Mouse (Mus musculus) embryonic facial prominence, embryonic 13.5 days (tissue): ENCODE results near the gene Rbm4b. TPM values are rescaled to one million over a fixed set of nuclear protein-coding genes. Genes with fewer than 3 reads are reported as not detected.

Experiments
- ATAC-seq: fragments of 200-750 bp; cut with Nextera tagmentation; 2 replicates; pipeline ENCODE4 v1.8.0; 2017; ENCODE audit warnings: low read depth; ENCODE audit not compliant: insufficient number of reproducible peaks, insufficient read depth, low FRiP score, low TSS enrichment
- H3K27ac ChIP-seq: fragments of 300-500 bp; sonication (generic); 2 replicates; pipeline ENCODE4 v1.5.1; 2015; ENCODE audit warnings: moderate library complexity, mild to moderate bottlenecking, inconsistent platforms
- H3K27me3 ChIP-seq: fragments of 300-500 bp; sonication (generic); 2 replicates; pipeline ENCODE4 v1.6.1; 2015; ENCODE audit warnings: mild to moderate bottlenecking, inconsistent platforms
- H3K36me3 ChIP-seq: fragments of 300-500 bp; sonication (generic); 2 replicates; pipeline ENCODE4 v1.6.1; 2015; ENCODE audit warnings: mild to moderate bottlenecking, inconsistent platforms
- H3K4me1 ChIP-seq: fragments of 300-500 bp; sonication (generic); 2 replicates; pipeline ENCODE4 v1.6.1; 2015; ENCODE audit warnings: inconsistent platforms
- H3K4me2 ChIP-seq: fragments of 300-500 bp; sonication (generic); 2 replicates; pipeline ENCODE4 v1.6.1; 2015; ENCODE audit warnings: moderate library complexity, mild to moderate bottlenecking, inconsistent platforms
- H3K4me3 ChIP-seq: fragments of 300-500 bp; sonication (generic); 2 replicates; pipeline ENCODE4 v1.5.1; 2015; ENCODE audit warnings: mild to moderate bottlenecking, inconsistent platforms
- H3K9ac ChIP-seq: fragments of 300-500 bp; sonication (generic); 2 replicates; pipeline ENCODE4 v1.6.1; 2015; ENCODE audit warnings: mild to moderate bottlenecking, inconsistent platforms
- H3K9me3 ChIP-seq: fragments of 300-500 bp; sonication (generic); 2 replicates; pipeline ENCODE4 v1.6.1; 2016; ENCODE audit warnings: inconsistent platforms
- WGBS: fragments of 180-500 bp; shearing (Covaris S2); methylation state at CpG from one replicate; pipeline ENCODE4 v1.1.7; 2015; ENCODE audit warnings: mixed read lengths; 5-methylcytosine and 5-hydroxymethylcytosine counted together
- polyA plus RNA-seq: library from polyadenylated mRNA; unstranded; fragments of >200 nt; fragmentation: Nextera tagmentation; extraction: Ambion mirVana; gene quantifications from 2 replicates; pipeline ENCODE4 v1.2.1, GENCODE M21; 2015

The Rbm4b gene
- 107 and 114 TPM in 2 replicates for polyA plus RNA-seq

- no peaks in the 10 kb centered on the region for H3K27me3 ChIP-seq
- peak; percentile 97 for ATAC-seq
- H3K27ac ChIP-seq = peak within 1 kb of the TSS; percentile 97
- peak within 1 kb of the TSS; percentile 85 for H3K9ac ChIP-seq
- peaks cover 15% of the 10 kb centered on the region for H3K4me1 ChIP-seq
- H3K4me2 ChIP-seq = peak within 1 kb of the TSS; percentile 79
- under 1% methylated on average over 62 of the region's 65 CpGs for WGBS
- H3K36me3 ChIP-seq = peaks cover 18% of the 10 kb centered on the region
- H3K4me3 ChIP-seq = peak within 1 kb of the TSS; percentile 67
- H3K9me3 ChIP-seq = no peaks in the 10 kb centered on the region
Measured at GRCm38 (mm10) chr19:4756193-4756911, at the start of gene Rbm4b. TSS of gene Rbm4b (plus strand) at chr19:4756497.

GRCm38 (mm10) chr19:4708765-4709164 is 47.5 kb upstream of the Rbm4b start:
- ATAC-seq = no peak
- H3K27ac ChIP-seq = no peak overlapping the region
- H3K36me3 ChIP-seq = no peaks in the 10 kb centered on the region
- WGBS = 82% methylated on average over 10 of the region's 10 CpGs
- H3K9ac ChIP-seq = no peak overlapping the region
- no peaks in the 10 kb centered on the region for H3K9me3 ChIP-seq
- no peak overlapping the region for H3K4me2 ChIP-seq
- peaks cover 43% of the 10 kb centered on the region for H3K27me3 ChIP-seq
- H3K4me3 ChIP-seq = no peak overlapping the region
- peaks cover 14% of the 10 kb centered on the region for H3K4me1 ChIP-seq

GRCm38 (mm10) chr19:4711098-4711600 is 45.1 kb upstream of the Rbm4b start, which contains the start of gene Sptbn2:
TSS of gene Sptbn2 (plus strand) at chr19:4711167.
- 12% methylated on average over 13 of the region's 13 CpGs for WGBS
- Histone ChIP-seq H3K27me3 (peaks cover 60% of the 10 kb centered on the region), H3K36me3 (no peaks in the 10 kb centered on the region), H3K9ac (peak within 1 kb of the TSS; percentile 69), H3K9me3 (no peaks in the 10 kb centered on the region), H3K4me1 (peaks cover 14% of the 10 kb centered on the region), H3K27ac (no peak within 1 kb of the TSS), H3K4me3 (peak within 1 kb of the TSS; percentile 65), H3K4me2 (peak within 1 kb of the TSS; percentile 99)
- ATAC-seq = no peak

DNA sequence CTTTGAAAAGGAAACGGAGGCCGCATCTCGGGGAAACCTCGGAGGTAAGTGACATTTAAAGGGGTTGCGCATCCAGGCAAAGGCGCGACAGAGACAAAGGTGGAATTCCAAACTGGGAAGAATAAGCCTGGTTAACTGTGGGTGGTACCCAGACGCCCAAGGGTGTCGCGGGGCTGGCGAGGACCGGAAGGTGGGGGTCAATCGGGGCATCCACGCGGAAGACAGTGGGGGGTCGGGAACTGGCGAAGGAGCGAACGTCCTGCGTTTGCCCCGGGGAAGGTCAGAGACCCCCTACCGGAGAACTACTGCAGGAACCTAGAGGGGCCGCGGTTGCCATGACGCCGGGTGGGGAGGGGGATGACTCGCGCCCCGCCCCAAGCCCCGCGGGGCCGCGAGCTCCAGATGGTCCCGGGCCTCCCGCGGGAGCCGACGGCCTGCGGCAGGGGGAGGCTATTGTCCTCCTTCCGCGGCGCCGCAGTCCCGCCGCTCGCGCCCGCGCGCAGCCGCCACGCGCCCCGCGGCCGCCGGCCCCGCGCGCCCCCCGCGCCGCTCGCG is 44.6 kb upstream of the Rbm4b start:
- H3K9ac ChIP-seq = peak overlapping the region; percentile 69
- H3K36me3 ChIP-seq = no peaks in the 10 kb centered on the region
- ATAC-seq = no peak
- H3K4me1 ChIP-seq = peaks cover 14% of the 10 kb centered on the region
- peaks cover 60% of the 10 kb centered on the region for H3K27me3 ChIP-seq
- peak overlapping the region; percentile 99 for H3K4me2 ChIP-seq
- H3K27ac ChIP-seq = no peak overlapping the region
- peak overlapping the region; percentile 65 for H3K4me3 ChIP-seq
- H3K9me3 ChIP-seq = no peaks in the 10 kb centered on the region
- WGBS = under 1% methylated on average over 33 of the region's 65 CpGs

GRCm38 (mm10) chr19:4712156-4712780 is 44.0 kb upstream of the Rbm4b start:
- H3K4me1 ChIP-seq = peaks cover 14% of the 10 kb centered on the region
- H3K36me3 ChIP-seq = no peaks in the 10 kb centered on the region
- peak overlapping the region; percentile 65 for H3K4me3 ChIP-seq
- no peak for ATAC-seq
- H3K9ac ChIP-seq = peak overlapping the region; percentile 69
- H3K27me3 ChIP-seq = peaks cover 60% of the 10 kb centered on the region
- no peaks in the 10 kb centered on the region for H3K9me3 ChIP-seq
- WGBS = under 1% methylated on average over 51 of the region's 60 CpGs
- H3K4me2 ChIP-seq = peak overlapping the region; percentile 99
- H3K27ac ChIP-seq = no peak overlapping the region

DNA sequence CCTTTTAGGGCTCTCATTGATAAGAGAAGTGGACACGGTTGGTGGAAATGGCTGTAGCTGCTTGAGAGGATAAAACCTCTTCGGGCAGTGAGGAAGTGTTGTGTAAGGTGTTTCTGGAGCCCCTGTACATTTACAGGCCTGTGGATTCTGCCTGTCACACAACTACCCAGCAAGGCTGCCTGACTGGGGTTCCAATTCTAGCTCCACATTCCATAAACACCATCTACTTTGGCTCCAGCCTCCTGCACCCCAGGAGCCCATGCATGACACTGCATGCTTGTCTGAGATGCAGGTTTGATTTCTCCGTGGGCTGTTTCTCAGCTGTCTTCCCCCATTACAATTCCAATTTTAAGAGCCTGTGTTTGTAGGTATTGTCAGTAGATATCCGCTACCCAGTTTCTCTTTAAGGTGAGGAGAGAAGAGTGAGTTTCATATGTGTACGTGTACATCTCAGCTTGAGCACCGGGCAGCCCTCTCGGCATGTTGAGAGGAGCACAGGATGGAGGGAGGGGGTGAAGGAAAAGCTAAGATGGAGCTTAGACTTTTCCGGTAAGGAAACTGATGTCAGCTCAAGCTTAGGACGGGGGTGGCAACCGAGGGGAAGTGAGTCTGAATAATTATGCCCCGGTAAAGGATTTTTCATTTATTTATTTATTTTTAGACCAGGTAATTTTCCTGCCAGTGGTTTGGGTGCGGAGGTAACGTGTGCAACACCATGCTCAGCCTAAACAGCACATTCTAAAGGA is 43.3 kb upstream of the Rbm4b start:
- Histone ChIP-seq H3K4me3 (peak overlapping the region; percentile 65), H3K4me2 (peak overlapping the region; percentile 99), H3K9ac (peak overlapping the region; percentile 69), H3K9me3 (no peaks in the 10 kb centered on the region), H3K27ac (no peak overlapping the region), H3K36me3 (no peaks in the 10 kb centered on the region), H3K27me3 (peaks cover 60% of the 10 kb centered on the region), H3K4me1 (peaks cover 14% of the 10 kb centered on the region)
- 36% methylated on average over 13 of the region's 13 CpGs for WGBS
- ATAC-seq = no peak

- H3K4me3 ChIP-seq = no peak overlapping the region
- H3K36me3 ChIP-seq = no peaks in the 10 kb centered on the region
- H3K27ac ChIP-seq = no peak overlapping the region
- H3K27me3 ChIP-seq = peaks cover 60% of the 10 kb centered on the region
- H3K9me3 ChIP-seq = no peaks in the 10 kb centered on the region
- H3K4me1 ChIP-seq = peaks cover 14% of the 10 kb centered on the region
- no peak overlapping the region for H3K4me2 ChIP-seq
- no peak overlapping the region for H3K9ac ChIP-seq
- 24% methylated on average over 3 of the region's 3 CpGs for WGBS
- no peak for ATAC-seq
Measured at GRCm38 (mm10) chr19:4713886-4714285, 42.4 kb upstream of the Rbm4b start.

GRCm38 (mm10) chr19:4716756-4717155 is 39.5 kb upstream of the Rbm4b start:
- no peaks in the 10 kb centered on the region for H3K36me3 ChIP-seq
- H3K9me3 ChIP-seq = no peaks in the 10 kb centered on the region
- peaks cover 49% of the 10 kb centered on the region for H3K27me3 ChIP-seq
- no peak overlapping the region for H3K4me3 ChIP-seq
- H3K9ac ChIP-seq = no peak overlapping the region
- 94% methylated on average over 14 of the region's 14 CpGs for WGBS
- no peak overlapping the region for H3K27ac ChIP-seq
- H3K4me1 ChIP-seq = peaks cover 25% of the 10 kb centered on the region
- ATAC-seq = no peak
- no peak overlapping the region for H3K4me2 ChIP-seq

DNA sequence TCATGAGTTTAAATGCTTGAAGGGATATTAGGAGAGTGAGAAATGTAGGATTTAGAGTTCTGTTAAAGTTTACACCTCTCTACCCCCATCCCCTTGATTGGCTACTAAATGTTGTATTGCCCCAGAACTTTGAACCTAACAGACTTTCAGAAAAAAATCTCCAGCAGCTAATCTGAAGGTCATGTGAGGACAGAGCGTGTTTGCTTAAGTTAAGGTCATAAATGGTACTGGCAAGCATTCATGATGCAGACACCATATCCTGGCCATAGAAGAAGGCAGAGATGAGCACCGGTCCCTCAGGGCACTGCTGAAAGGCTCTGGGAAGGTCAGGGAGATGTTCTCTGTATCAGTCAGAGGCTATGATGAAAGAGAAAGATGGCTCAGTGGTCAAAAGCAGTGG is 39.0 kb upstream of the Rbm4b start:
- no peak overlapping the region for H3K27ac ChIP-seq
- WGBS = 90% methylated on average over 2 of the region's 2 CpGs
- peaks cover 44% of the 10 kb centered on the region for H3K27me3 ChIP-seq

GRCm38 (mm10) chr19:4718716-4719115 is 37.6 kb upstream of the Rbm4b start:
- H3K27me3 ChIP-seq = peaks cover 29% of the 10 kb centered on the region
- no peak for ATAC-seq
- no peak overlapping the region for H3K4me3 ChIP-seq
- H3K4me2 ChIP-seq = no peak overlapping the region
- H3K27ac ChIP-seq = no peak overlapping the region
- no peaks in the 10 kb centered on the region for H3K9me3 ChIP-seq
- peaks cover 18% of the 10 kb centered on the region for H3K4me1 ChIP-seq
- H3K36me3 ChIP-seq = no peaks in the 10 kb centered on the region
- no peak overlapping the region for H3K9ac ChIP-seq
- WGBS = 21% methylated on average over 12 of the region's 12 CpGs

More for the DNA sequence above, 39.0 kb upstream of the Rbm4b start:
- Histone ChIP-seq H3K9ac (no peak overlapping the region), H3K4me1 (peaks cover 25% of the 10 kb centered on the region), H3K4me2 (no peak overlapping the region), H3K4me3 (no peak overlapping the region), H3K36me3 (no peaks in the 10 kb centered on the region), H3K9me3 (no peaks in the 10 kb centered on the region)
- no peak for ATAC-seq

DNA sequence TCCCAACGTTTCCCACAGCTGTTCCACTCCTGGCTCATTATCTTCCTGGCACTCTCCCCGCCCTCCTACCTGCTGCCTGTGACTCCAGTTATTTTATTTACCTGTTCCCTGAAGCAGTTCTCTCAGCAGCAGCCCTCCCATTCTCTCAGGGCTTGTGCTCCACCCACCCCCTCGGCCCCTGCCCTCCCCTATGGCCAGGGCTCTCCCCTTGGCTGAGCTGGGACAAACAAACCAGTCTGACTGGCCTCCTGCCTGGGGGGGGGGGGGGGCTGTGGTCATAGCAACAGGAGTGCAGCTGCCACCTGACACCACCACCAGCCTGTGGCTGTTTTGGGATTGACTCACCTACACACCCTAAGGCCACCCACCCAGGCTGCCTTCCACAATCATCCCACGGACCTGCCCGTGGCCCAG is 36.9 kb upstream of the Rbm4b start:
- no peaks in the 10 kb centered on the region for H3K9me3 ChIP-seq
- no peak overlapping the region for H3K4me2 ChIP-seq
- H3K27me3 ChIP-seq = peaks cover 23% of the 10 kb centered on the region
- peaks cover 18% of the 10 kb centered on the region for H3K4me1 ChIP-seq
- no peak overlapping the region for H3K9ac ChIP-seq
- no peak overlapping the region for H3K4me3 ChIP-seq
- no peak overlapping the region; the same call in 1 of the 2 replicates for H3K27ac ChIP-seq
- WGBS = 18% methylated on average over 5 of the region's 5 CpGs
- H3K36me3 ChIP-seq = no peaks in the 10 kb centered on the region
- ATAC-seq = peak; percentile 45; the same call in 1 of the 2 replicates
